Mouse (Mus musculus) duodenum, adult 2 months (tissue): Measurements from ENCODE around the gene Gm5447. TPM values are rescaled to one million over a fixed set of nuclear protein-coding genes. Genes with fewer than 3 reads are reported as not detected.

ENCODE experiments used
- polyA plus RNA-seq: library from polyadenylated mRNA; depleted of rRNA; stranded (reverse); fragments of >200 nt; gene quantifications from 2 replicates; pipeline ENCODE4 v1.2.3, GENCODE M21; 2012; ENCODE audit warnings: low replicate concordance; rRNA removed

The Gm5447 gene
- not detected in 2 replicates for polyA plus RNA-seq

GRCm38 (mm10) chr13:30973501-30974246 lies at the start of gene Gm5447, which contains the start of gene Exoc2:
TSS of gene Gm5447 (plus strand) at chr13:30974204.
TSS of gene Exoc2 (minus strand) at chr13:30974093.

GRCm38 (mm10) chr13:30947540-30947939 lies 26.5 kb upstream of the Gm5447 start, which contains the start of gene Hus1b:
TSS of gene Hus1b (minus strand) at chr13:30947759.

Other genes starting within 250 kb of the Gm5447 start
- gene Irf4, start 225.0 kb upstream of the Gm5447 start, polyA plus RNA-seq: 1.8 and 2.5 TPM in 2 replicates
- gene Hus1b, start 26.4 kb upstream of the Gm5447 start, polyA plus RNA-seq: 0.11 TPM in 1 of 2 replicates, not detected in the other
- 2.3 and 2.5 TPM in 2 replicates for gene Exoc2, start 111 bp upstream of the Gm5447 start, polyA plus RNA-seq